Mouse (Mus musculus) gastrocnemius, postnatal 36 days (tissue): ENCODE measurements around the gene Akap2. TPM values are rescaled to one million over a fixed set of nuclear protein-coding genes. Genes with fewer than 3 reads are reported as not detected.

Experiments used
- DNase-seq, 2 experiments: peaks; one replicate each; pipeline ENCODE4 v3.0.0; 2022
- intact Hi-C: fragments of 180-260 bp; cut with DNase I; formaldehyde crosslinking; loops from one replicate; pipeline ENCODE4 v1.15.1; 2025
- total RNA-seq, 2 experiments: library from RNA; stranded (reverse); gene quantifications; 2 replicates each; pipeline ENCODE4 v1.2.3; 2021

The Akap2 gene
- total RNA-seq, 2 experiments from 2014 or later, result 29.6 to 35.6 TPM

- intact Hi-C loops, result no loop called here
Observed at GRCm38 (mm10) chr4:57697918-57698611, 19.4 kb upstream of the Akap2 start.

GRCm38 (mm10) chr4:57701576-57701975 lies 15.9 kb upstream of the Akap2 start:
- intact Hi-C loops, result no loop called here
- DNase-seq, result no peak

More at GRCm38 (mm10) chr4:57697918-57698611, 19.4 kb upstream of the Akap2 start:
- no peak for DNase-seq

- intact Hi-C loops, result no loop called here
- DNase-seq, result no peak
Observed at GRCm38 (mm10) chr4:57703574-57704470, 13.6 kb upstream of the Akap2 start.

- intact Hi-C loops, result no loop called here
Observed at GRCm38 (mm10) chr4:57704575-57704974, 12.9 kb upstream of the Akap2 start.

GRCm38 (mm10) chr4:57715849-57716248 lies 1.6 kb upstream of the Akap2 start:
- DNase-seq, result no peak
- intact Hi-C loops, result no loop called here

More at GRCm38 (mm10) chr4:57704575-57704974, 12.9 kb upstream of the Akap2 start:
- DNase-seq, result no peak

GRCm38 (mm10) chr4:57716735-57717134 lies 722 bp upstream of the Akap2 start:
- intact Hi-C loops, result no loop called here
- no peak for DNase-seq

- intact Hi-C loops, result no loop called here
- no peak for DNase-seq
Observed at GRCm38 (mm10) chr4:57719370-57719769, 1.9 kb downstream of the Akap2 start.

GRCm38 (mm10) chr4:57720869-57721361 lies 3.5 kb downstream of the Akap2 start:
- no peak for DNase-seq
- intact Hi-C loops, result no loop called here

- intact Hi-C loops, result no loop called here
- DNase-seq, result no peak
Observed at GRCm38 (mm10) chr4:57722296-57722695, 4.8 kb downstream of the Akap2 start.

GRCm38 (mm10) chr4:57723659-57724058 lies 6.2 kb downstream of the Akap2 start:
- DNase-seq, result no peak
- intact Hi-C loops, result no loop called here

GRCm38 (mm10) chr4:57725569-57725968 lies 8.1 kb downstream of the Akap2 start:
- intact Hi-C loops, result no loop called here
- DNase-seq, result no peak

- intact Hi-C loops, result no loop called here
- DNase-seq, result no peak
Observed at GRCm38 (mm10) chr4:57728611-57729183, 11.2 kb downstream of the Akap2 start.

- intact Hi-C loops, result no loop called here
- DNase-seq, result no peak
Observed at GRCm38 (mm10) chr4:57730047-57730446, 12.6 kb downstream of the Akap2 start.

GRCm38 (mm10) chr4:57730801-57731598 lies 13.5 kb downstream of the Akap2 start:
- DNase-seq, result no peak
- intact Hi-C loops, result no loop called here

- intact Hi-C loops, result no loop called here
- no peak for DNase-seq
Observed at GRCm38 (mm10) chr4:57732351-57732750, 14.9 kb downstream of the Akap2 start.

- no peak for DNase-seq
- intact Hi-C loops, result no loop called here
Observed at GRCm38 (mm10) chr4:57733445-57733844, 16.0 kb downstream of the Akap2 start.

- intact Hi-C loops, result no loop called here
- DNase-seq, result no peak
Observed at GRCm38 (mm10) chr4:57735426-57735825, 18.0 kb downstream of the Akap2 start.

- no peak for DNase-seq
- intact Hi-C loops, result no loop called here
Observed at GRCm38 (mm10) chr4:57738856-57739552, 21.5 kb downstream of the Akap2 start.

GRCm38 (mm10) chr4:57743325-57743929 lies 26.0 kb downstream of the Akap2 start:
- no peak for DNase-seq
- intact Hi-C loops, result no loop called here
